Mouse (Mus musculus): ENCODE data around the gene Olfr44. TPM values are rescaled to one million over a fixed set of nuclear protein-coding genes. Genes with fewer than 3 reads are reported as not detected.

The Olfr44 gene
- polyA plus RNA-seq, 1 experiment from 2014 or later = not detected

Other genes with a start within 250 kb of the Olfr44 start
- gene Olfr1537, start 244.0 kb downstream of the Olfr44 start, polyA plus RNA-seq (2014; fragmentation: Nextera tagmentation; extraction: Ambion mirVana) = not detected in 2 replicates
- gene Olfr945, start 217.2 kb downstream of the Olfr44 start, polyA plus RNA-seq (2014; fragmentation: Nextera tagmentation; extraction: Ambion mirVana) = not detected in 2 replicates
- gene Olfr948, start 167.9 kb downstream of the Olfr44 start, polyA plus RNA-seq (2014; fragmentation: Nextera tagmentation; extraction: Ambion mirVana) = not detected in 2 replicates
- not detected in 2 replicates for gene Olfr951, start 106.6 kb downstream of the Olfr44 start, polyA plus RNA-seq (2014; fragmentation: Nextera tagmentation; extraction: Ambion mirVana)
- not detected in 2 replicates for gene Olfr952, start 66.8 kb downstream of the Olfr44 start, polyA plus RNA-seq (2014; fragmentation: Nextera tagmentation; extraction: Ambion mirVana)
- not detected in 2 replicates for gene Olfr954, start 37.3 kb downstream of the Olfr44 start, polyA plus RNA-seq (2014; fragmentation: Nextera tagmentation; extraction: Ambion mirVana)
- not detected in 2 replicates for gene Olfr955, start 22.1 kb downstream of the Olfr44 start, polyA plus RNA-seq (2014; fragmentation: Nextera tagmentation; extraction: Ambion mirVana)
- gene Olfr957, start 21.8 kb upstream of the Olfr44 start, polyA plus RNA-seq (2014; fragmentation: Nextera tagmentation; extraction: Ambion mirVana) = not detected in 2 replicates
- not detected in 2 replicates for gene Olfr958, start 60.1 kb upstream of the Olfr44 start, polyA plus RNA-seq (2014; fragmentation: Nextera tagmentation; extraction: Ambion mirVana)
- gene Olfr959, start 81.6 kb upstream of the Olfr44 start, polyA plus RNA-seq (2014; fragmentation: Nextera tagmentation; extraction: Ambion mirVana) = not detected in 2 replicates
- 9.4 and 12.9 TPM in 2 replicates for gene AW551984, start 110.4 kb upstream of the Olfr44 start, polyA plus RNA-seq (2014; fragmentation: Nextera tagmentation; extraction: Ambion mirVana)
- gene Olfr148, start 116.7 kb upstream of the Olfr44 start, polyA plus RNA-seq (2014; fragmentation: Nextera tagmentation; extraction: Ambion mirVana) = not detected in 2 replicates
- gene Olfr960, start 127.4 kb upstream of the Olfr44 start, polyA plus RNA-seq (2014; fragmentation: Nextera tagmentation; extraction: Ambion mirVana) = not detected in 2 replicates
- not detected in 2 replicates for gene Olfr961, start 151.1 kb upstream of the Olfr44 start, polyA plus RNA-seq (2014; fragmentation: Nextera tagmentation; extraction: Ambion mirVana)
- not detected in 2 replicates for gene Olfr963, start 173.2 kb upstream of the Olfr44 start, polyA plus RNA-seq (2014; fragmentation: Nextera tagmentation; extraction: Ambion mirVana)
- gene Olfr149, start 213.1 kb upstream of the Olfr44 start, polyA plus RNA-seq (2014; fragmentation: Nextera tagmentation; extraction: Ambion mirVana) = not detected in 2 replicates
- gene Olfr965, start 217.4 kb upstream of the Olfr44 start, polyA plus RNA-seq (2014; fragmentation: Nextera tagmentation; extraction: Ambion mirVana) = not detected in 2 replicates
- gene Olfr150, start 237.0 kb upstream of the Olfr44 start, polyA plus RNA-seq (2014; fragmentation: Nextera tagmentation; extraction: Ambion mirVana) = not detected in 2 replicates